Mouse (Mus musculus): ENCODE data around the gene Sde2. TPM values are rescaled to one million over a fixed set of nuclear protein-coding genes. Genes with fewer than 3 reads are reported as not detected.

Sde2 gene
- polyA plus RNA-seq, 1 experiment: 18.4 TPM

- WGBS: 34% methylated on average over 5 of the region's 5 CpGs
- H3K4me1 ChIP-seq (replicated peaks; ENCODE audit: control insufficient read depth, insufficient read depth, low read length): peaks cover 36% of the 10 kb centered on the region
- H3K36me3 ChIP-seq (ENCODE audit: control insufficient read depth, insufficient read depth, low read length): 0 out of 2 replicates have a peak, but pooled peaks cover 2% of the 10 kb centered on the region
- peak overlapping the region; percentile 69 for H3K27ac ChIP-seq (ENCODE audit: control insufficient read depth, insufficient read depth, low read length)
- DNase-seq: no peak
- no peak overlapping the region for H3K4me3 ChIP-seq (ENCODE audit: control insufficient read depth, insufficient read depth, low read length)
- TF ChIP-seq CTCF (IDR thresholded peaks at IDR 0.05; ENCODE audit: borderline replicate concordance, control insufficient read depth, extremely low read depth, insufficient read depth, low read length, poor library complexity) (no peak), POLR2A (IDR thresholded peaks at IDR 0.05; ENCODE audit: control insufficient read depth, extremely low read depth, insufficient read depth, low read length, poor library complexity) (no peak)
- H3K27me3 ChIP-seq (ENCODE audit: control insufficient read depth, insufficient read depth, low read length): no peaks in the 10 kb centered on the region
Measured at GRCm38 (mm10) chr1:180912792-180913191, 61.9 kb downstream of the Sde2 start.

DNA sequence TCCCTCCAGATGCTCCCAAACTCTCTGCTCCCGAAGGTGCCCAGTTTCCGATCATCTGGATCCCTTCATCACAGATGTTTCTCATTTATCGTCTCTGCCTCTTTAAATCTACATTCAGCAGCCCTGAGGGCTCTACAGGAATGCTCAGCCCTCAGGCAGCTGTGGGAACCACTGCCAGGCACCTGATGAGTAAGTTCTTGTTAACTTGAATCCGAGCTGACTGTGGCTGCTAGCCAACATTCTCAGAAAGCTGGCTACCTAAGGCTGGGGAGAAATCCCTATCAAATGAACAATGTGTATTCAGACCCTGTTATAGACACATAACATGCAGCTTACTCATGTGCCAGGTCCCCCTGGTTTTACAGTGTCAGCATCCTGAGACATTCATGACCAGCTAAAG, 62.9 kb downstream of the Sde2 start:
- H3K27me3 ChIP-seq (ENCODE audit: control insufficient read depth, insufficient read depth, low read length): no peaks in the 10 kb centered on the region

DNA sequence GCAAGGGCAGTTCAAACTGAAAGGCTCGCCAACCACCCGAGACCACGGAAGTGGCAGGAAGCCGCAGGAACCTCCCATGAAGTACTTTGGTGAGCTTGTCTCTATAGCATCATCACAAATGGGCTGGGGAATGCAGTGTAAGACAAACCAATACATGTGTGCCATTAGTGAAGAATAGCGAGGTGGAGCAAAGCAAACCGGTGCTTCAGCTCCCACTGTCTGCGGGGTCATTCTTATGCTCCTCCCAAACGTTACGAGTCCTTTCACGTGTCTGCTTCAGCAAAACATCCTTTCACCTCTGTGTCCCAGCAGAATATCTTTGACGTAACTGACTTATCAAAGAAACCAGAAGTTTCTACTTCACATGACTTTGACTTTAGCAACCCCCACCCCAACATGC, 65.5 kb downstream of the Sde2 start:
- Histone ChIP-seq H3K36me3 (ENCODE audit: control insufficient read depth, insufficient read depth, low read length) (no peaks in the 10 kb centered on the region), H3K27ac (ENCODE audit: control insufficient read depth, insufficient read depth, low read length) (no peak overlapping the region), H3K4me3 (ENCODE audit: control insufficient read depth, insufficient read depth, low read length) (no peak overlapping the region), H3K27me3 (ENCODE audit: control insufficient read depth, insufficient read depth, low read length) (no peaks in the 10 kb centered on the region), H3K4me1 (replicated peaks; ENCODE audit: control insufficient read depth, insufficient read depth, low read length) (peaks cover 27% of the 10 kb centered on the region)
- TF ChIP-seq CTCF (IDR thresholded peaks at IDR 0.05; ENCODE audit: borderline replicate concordance, control insufficient read depth, extremely low read depth, insufficient read depth, low read length, poor library complexity): no peak
- no peak for TF ChIP-seq POLR2A (IDR thresholded peaks at IDR 0.05; ENCODE audit: control insufficient read depth, extremely low read depth, insufficient read depth, low read length, poor library complexity)
- DNase-seq: no peak
- WGBS: 41% methylated on average over 11 of the region's 11 CpGs

More for the DNA sequence above, 62.9 kb downstream of the Sde2 start:
- Histone ChIP-seq H3K4me1 (replicated peaks; ENCODE audit: control insufficient read depth, insufficient read depth, low read length) (peaks cover 32% of the 10 kb centered on the region), H3K36me3 (ENCODE audit: control insufficient read depth, insufficient read depth, low read length) (no peaks in the 10 kb centered on the region), H3K4me3 (ENCODE audit: control insufficient read depth, insufficient read depth, low read length) (no peak overlapping the region), H3K27ac (ENCODE audit: control insufficient read depth, insufficient read depth, low read length) (no peak overlapping the region)
- WGBS: 73% methylated on average over 4 of the region's 4 CpGs
- no peak for DNase-seq
- no peak for TF ChIP-seq POLR2A (IDR thresholded peaks at IDR 0.05; ENCODE audit: control insufficient read depth, extremely low read depth, insufficient read depth, low read length, poor library complexity)
- no peak for TF ChIP-seq CTCF (IDR thresholded peaks at IDR 0.05; ENCODE audit: borderline replicate concordance, control insufficient read depth, extremely low read depth, insufficient read depth, low read length, poor library complexity)

DNA sequence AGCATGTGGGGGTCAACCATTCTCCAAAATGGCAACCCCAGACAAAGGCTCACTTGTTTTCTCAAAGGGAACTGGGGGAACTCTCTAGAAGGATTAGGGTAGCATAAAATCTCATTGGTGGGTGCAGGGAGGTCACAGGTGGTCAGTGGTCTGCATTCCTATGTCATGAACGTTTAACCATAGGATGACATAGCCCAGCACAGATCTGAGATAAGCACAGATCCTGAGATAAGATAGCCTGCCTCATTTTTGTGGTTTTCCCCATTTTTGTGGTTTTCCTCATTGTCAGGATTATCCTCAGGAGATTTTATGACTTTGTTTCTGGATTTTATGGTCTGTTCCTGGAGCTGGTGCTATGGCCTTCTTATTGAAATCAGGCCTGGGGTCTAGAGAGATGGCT, 66.1 kb downstream of the Sde2 start:
- Histone ChIP-seq H3K4me1 (replicated peaks; ENCODE audit: control insufficient read depth, insufficient read depth, low read length) (peaks cover 26% of the 10 kb centered on the region), H3K27ac (ENCODE audit: control insufficient read depth, insufficient read depth, low read length) (no peak overlapping the region), H3K27me3 (ENCODE audit: control insufficient read depth, insufficient read depth, low read length) (no peaks in the 10 kb centered on the region), H3K36me3 (ENCODE audit: control insufficient read depth, insufficient read depth, low read length) (no peaks in the 10 kb centered on the region), H3K4me3 (ENCODE audit: control insufficient read depth, insufficient read depth, low read length) (no peak overlapping the region)
- DNase-seq: no peak
- WGBS: 11% methylated on average over 1 of the region's 1 CpGs
- no peak for TF ChIP-seq CTCF (IDR thresholded peaks at IDR 0.05; ENCODE audit: borderline replicate concordance, control insufficient read depth, extremely low read depth, insufficient read depth, low read length, poor library complexity)
- no peak for TF ChIP-seq POLR2A (IDR thresholded peaks at IDR 0.05; ENCODE audit: control insufficient read depth, extremely low read depth, insufficient read depth, low read length, poor library complexity)

Other genes starting within 250 kb of the Sde2 start
- gene Lin9, start 210.0 kb upstream of the Sde2 start, polyA plus RNA-seq (2012; rRNA removed): 16.9 and 21.6 TPM in 2 replicates
- gene Mixl1, start 154.1 kb upstream of the Sde2 start, polyA plus RNA-seq (2012; rRNA removed): 0.13 and 0.52 TPM in 2 replicates
- gene Acbd3, start 125.1 kb upstream of the Sde2 start, polyA plus RNA-seq (2012; rRNA removed): 14.8 and 16.7 TPM in 2 replicates
- gene H3f3a, start 37.2 kb upstream of the Sde2 start, polyA plus RNA-seq (2012; rRNA removed): 750 and 796 TPM in 2 replicates
- 0.98 and 1.9 TPM in 2 replicates for gene Lefty2, start 42.0 kb downstream of the Sde2 start, polyA plus RNA-seq (2012; rRNA removed)
- 101 and 106 TPM in 2 replicates for gene Pycr2, start 53.2 kb downstream of the Sde2 start, polyA plus RNA-seq (2012; rRNA removed)
- gene Lefty1, start 83.9 kb downstream of the Sde2 start, polyA plus RNA-seq (2012; rRNA removed): 6.0 and 6.4 TPM in 2 replicates
- 47.3 and 49.3 TPM in 2 replicates for gene Tmem63a, start 91.2 kb downstream of the Sde2 start, polyA plus RNA-seq (2012; rRNA removed)
- 33.2 and 39.3 TPM in 2 replicates for gene Ephx1, start 169.8 kb downstream of the Sde2 start, polyA plus RNA-seq (2012; rRNA removed)
- 0.06 and 0.09 TPM in 2 replicates for gene 9130409I23Rik, start 200.1 kb downstream of the Sde2 start, polyA plus RNA-seq (2012; rRNA removed)